Mouse (Mus musculus) small intestine, adult 2 months (tissue): ENCODE measurements around the gene Cer1. TPM values are rescaled to one million over a fixed set of nuclear protein-coding genes. Genes with fewer than 3 reads are reported as not detected.

Experiments
- H3K27ac ChIP-seq: fragments of 200-500 bp; 2 replicates; pipeline ENCODE4 v1.5.1; 2012; ENCODE audit warnings: low read depth, low read length, control low read depth, inconsistent platforms; ENCODE audit not compliant: insufficient read depth
- H3K27me3 ChIP-seq: fragments of 200-500 bp; 2 replicates; pipeline ENCODE4 v1.6.1; 2012; ENCODE audit warnings: mild to moderate bottlenecking, moderate library complexity, low read length, inconsistent platforms; ENCODE audit not compliant: control insufficient read depth, insufficient read depth
- H3K36me3 ChIP-seq: fragments of 200-500 bp; 2 replicates; pipeline ENCODE4 v1.6.1; 2012; ENCODE audit warnings: mild to moderate bottlenecking, low read length, control low read depth, inconsistent platforms; ENCODE audit not compliant: control insufficient read depth, insufficient read depth
- H3K4me1 ChIP-seq: fragments of 200-500 bp; 2 replicates; pipeline ENCODE4 v1.6.1; 2012; ENCODE audit warnings: low read length, inconsistent platforms, mixed read lengths; ENCODE audit not compliant: control insufficient read depth, insufficient read depth, insufficient read length
- H3K4me3 ChIP-seq: fragments of 200-500 bp; 2 replicates; pipeline ENCODE4 v1.5.1; 2012; ENCODE audit warnings: low read depth, mild to moderate bottlenecking, control low read depth, inconsistent platforms, low read length, moderate library complexity
- CTCF ChIP-seq: fragments of 200-500 bp; IDR thresholded peaks from 2 replicates; pipeline ENCODE4 v1.5.1; 2012; ENCODE audit warnings: low read depth, mild to moderate bottlenecking, control low read depth, inconsistent platforms, low read length, moderate library complexity, mixed read lengths; ENCODE audit not compliant: insufficient replicate concordance, insufficient read length; ENCODE audit errors: extremely low read depth
- POLR2A ChIP-seq: fragments of 200-500 bp; IDR thresholded peaks from 2 replicates; pipeline ENCODE4 v1.6.1; 2012; ENCODE audit warnings: low read depth, mild to moderate bottlenecking, control low read depth, inconsistent platforms, low read length, moderate library complexity
- WGBS: fragments of 180-500 bp; shearing (Covaris S2); methylation state at CpG from one replicate; pipeline ENCODE4 v1.1.7; 2018; 5-methylcytosine and 5-hydroxymethylcytosine counted together
- polyA plus RNA-seq: library from polyadenylated mRNA; depleted of rRNA; stranded (reverse); fragments of >200 nt; gene quantifications from 2 replicates; pipeline ENCODE4 v1.2.3, GENCODE M21; 2012

The Cer1 gene
- polyA plus RNA-seq, 1 experiment = not detected

GRCm38 (mm10) chr4:82886148-82886547, 1.2 kb upstream of the Cer1 start:
- H3K4me1 ChIP-seq = no peaks in the 10 kb centered on the region
- H3K27me3 ChIP-seq = no peaks in the 10 kb centered on the region
- 65% methylated on average over 2 of the region's 2 CpGs for WGBS
- H3K4me3 ChIP-seq = no peak overlapping the region
- H3K27ac ChIP-seq = no peak overlapping the region
- no peak for TF ChIP-seq POLR2A
- no peak for TF ChIP-seq CTCF
- H3K36me3 ChIP-seq = no peaks in the 10 kb centered on the region

- no peak for TF ChIP-seq CTCF
- TF ChIP-seq POLR2A = no peak
These were observed 576 bp upstream of the Cer1 start for GRCm38 (mm10) chr4:82885535-82885913.

GRCm38 (mm10) chr4:82882500-82882899, 2.4 kb downstream of the Cer1 start:
- WGBS = 81% methylated on average over 9 of the region's 9 CpGs
- no peaks in the 10 kb centered on the region for H3K4me1 ChIP-seq
- H3K4me3 ChIP-seq = no peak overlapping the region
- no peak overlapping the region for H3K27ac ChIP-seq
- no peaks in the 10 kb centered on the region for H3K36me3 ChIP-seq
- no peaks in the 10 kb centered on the region for H3K27me3 ChIP-seq
- TF ChIP-seq CTCF = peak; percentile 28; the same call in 1 of the 2 replicates
- no peak for TF ChIP-seq POLR2A

More at GRCm38 (mm10) chr4:82885535-82885913, 576 bp upstream of the Cer1 start:
- 77% methylated on average over 1 of the region's 1 CpGs for WGBS
- no peak overlapping the region for H3K4me3 ChIP-seq
- no peaks in the 10 kb centered on the region for H3K27me3 ChIP-seq
- no peaks in the 10 kb centered on the region for H3K4me1 ChIP-seq
- no peaks in the 10 kb centered on the region for H3K36me3 ChIP-seq
- no peak overlapping the region for H3K27ac ChIP-seq

- Histone ChIP-seq H3K36me3 (no peaks in the 10 kb centered on the region), H3K27ac (no peak overlapping the region), H3K4me3 (no peak overlapping the region), H3K27me3 (no peaks in the 10 kb centered on the region), H3K4me1 (no peaks in the 10 kb centered on the region)
- no peak for TF ChIP-seq POLR2A
- TF ChIP-seq CTCF = no peak
- WGBS = 75% methylated on average over 3 of the region's 3 CpGs
These were observed 3.6 kb downstream of the Cer1 start for GRCm38 (mm10) chr4:82881366-82881765.

GRCm38 (mm10) chr4:82880243-82880642, 4.7 kb downstream of the Cer1 start:
- no peaks in the 10 kb centered on the region for H3K4me1 ChIP-seq
- no peaks in the 10 kb centered on the region for H3K36me3 ChIP-seq
- H3K4me3 ChIP-seq = no peak overlapping the region
- H3K27me3 ChIP-seq = no peaks in the 10 kb centered on the region
- TF ChIP-seq POLR2A (no peak), CTCF (no peak)
- no peak overlapping the region for H3K27ac ChIP-seq
- 87% methylated on average over 2 of the region's 2 CpGs for WGBS

- 62% methylated on average over 6 of the region's 6 CpGs for WGBS
- H3K36me3 ChIP-seq = no peaks in the 10 kb centered on the region
- no peaks in the 10 kb centered on the region for H3K27me3 ChIP-seq
- no peak overlapping the region for H3K27ac ChIP-seq
- no peaks in the 10 kb centered on the region for H3K4me1 ChIP-seq
- TF ChIP-seq POLR2A (no peak), CTCF (no peak)
- H3K4me3 ChIP-seq = no peak overlapping the region
These were observed 5.8 kb downstream of the Cer1 start for GRCm38 (mm10) chr4:82879152-82879551.

- Histone ChIP-seq H3K27me3 (no peaks in the 10 kb centered on the region), H3K36me3 (no peaks in the 10 kb centered on the region), H3K4me1 (no peaks in the 10 kb centered on the region), H3K27ac (no peak overlapping the region), H3K4me3 (no peak overlapping the region)
- WGBS = 96% methylated on average over 2 of the region's 2 CpGs
- TF ChIP-seq CTCF (no peak), POLR2A (no peak)
These were observed 8.3 kb downstream of the Cer1 start for GRCm38 (mm10) chr4:82876656-82877055.

DNA sequence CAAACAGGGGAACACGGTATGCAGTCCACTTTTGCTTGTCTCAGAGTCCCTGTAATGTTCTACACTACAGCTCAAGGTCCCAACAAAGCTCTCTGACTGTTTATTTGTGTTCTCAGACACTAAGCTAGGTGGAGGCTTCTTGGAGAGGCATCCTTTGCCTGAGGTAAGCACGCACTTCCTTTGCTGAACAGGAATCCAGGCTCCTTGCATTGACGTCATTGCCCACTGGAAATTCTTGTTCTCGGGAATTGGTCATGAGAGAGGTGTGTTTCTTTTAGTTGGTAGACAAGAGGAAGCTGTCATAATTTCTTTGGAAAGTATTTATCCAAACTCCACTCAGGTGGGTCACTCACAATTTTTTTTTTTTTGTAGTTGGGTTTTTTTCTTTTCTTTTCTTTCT, 9.4 kb downstream of the Cer1 start:
- Histone ChIP-seq H3K27ac (no peak overlapping the region), H3K36me3 (no peaks in the 10 kb centered on the region), H3K27me3 (no peaks in the 10 kb centered on the region), H3K4me3 (no peak overlapping the region), H3K4me1 (no peaks in the 10 kb centered on the region)
- TF ChIP-seq POLR2A = no peak
- TF ChIP-seq CTCF = no peak
- 69% methylated on average over 4 of the region's 4 CpGs for WGBS
